Mouse (Mus musculus): Measurements from ENCODE around the gene Pdlim4.

Pdlim4 gene

DNA sequence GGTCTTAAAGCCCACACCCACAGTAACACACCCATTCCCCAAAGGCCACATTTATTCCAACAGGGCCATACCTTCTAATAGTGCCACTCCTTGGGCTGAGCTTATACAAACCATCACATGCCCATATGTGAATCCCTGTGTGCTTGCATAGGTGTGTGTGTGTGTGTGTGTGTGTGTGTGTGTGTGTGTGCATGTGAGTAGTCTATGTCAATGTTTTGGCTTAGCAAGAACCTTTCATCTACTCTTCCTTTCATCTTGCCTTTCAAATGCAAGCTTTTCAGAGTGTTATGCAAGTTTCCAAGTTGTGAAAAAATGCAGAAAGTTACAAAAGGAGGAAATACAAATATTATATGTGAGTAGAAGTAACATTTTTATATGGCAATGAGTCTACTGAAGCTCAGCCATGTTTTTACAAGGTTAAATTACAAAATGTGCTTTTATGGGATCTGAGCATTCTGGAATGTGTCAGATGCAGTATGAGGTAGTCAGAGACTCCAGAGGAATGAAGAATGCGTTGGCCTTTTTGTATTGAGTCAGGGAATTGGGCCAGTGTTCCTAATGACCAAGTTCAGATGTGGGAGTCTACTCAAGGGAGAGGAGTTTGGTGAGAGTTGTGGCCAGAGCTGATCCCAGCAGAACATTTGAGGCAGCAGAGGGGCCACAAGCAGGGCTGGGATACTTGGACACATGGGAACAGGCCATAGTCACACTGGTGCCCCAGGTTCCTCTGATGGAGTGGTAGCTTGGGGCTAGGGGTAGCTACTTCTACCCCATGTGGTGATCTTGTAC, 21.5 kb upstream of the Pdlim4 start:
- no peak for DNase-seq

DNA sequence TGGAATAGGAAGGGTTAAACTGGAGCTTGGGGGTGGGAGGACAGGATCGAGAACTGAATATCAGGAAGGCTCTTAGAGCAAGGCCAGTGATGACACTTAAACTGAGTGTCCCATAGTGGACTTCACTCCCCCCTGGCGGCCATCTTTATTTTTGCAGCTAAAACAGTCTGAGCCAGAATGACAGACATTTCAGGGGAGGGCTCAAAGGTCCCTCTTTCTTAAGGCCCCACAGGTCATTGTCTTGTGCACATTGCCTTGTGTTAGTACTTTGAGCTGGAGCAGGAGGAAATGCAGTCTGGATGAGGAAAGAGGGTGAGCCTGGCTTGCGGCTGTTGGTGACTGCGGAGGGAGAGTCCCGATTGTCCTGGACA, 20.1 kb upstream of the Pdlim4 start:
- peak; percentile 83 to 92 for DNase-seq

DNA sequence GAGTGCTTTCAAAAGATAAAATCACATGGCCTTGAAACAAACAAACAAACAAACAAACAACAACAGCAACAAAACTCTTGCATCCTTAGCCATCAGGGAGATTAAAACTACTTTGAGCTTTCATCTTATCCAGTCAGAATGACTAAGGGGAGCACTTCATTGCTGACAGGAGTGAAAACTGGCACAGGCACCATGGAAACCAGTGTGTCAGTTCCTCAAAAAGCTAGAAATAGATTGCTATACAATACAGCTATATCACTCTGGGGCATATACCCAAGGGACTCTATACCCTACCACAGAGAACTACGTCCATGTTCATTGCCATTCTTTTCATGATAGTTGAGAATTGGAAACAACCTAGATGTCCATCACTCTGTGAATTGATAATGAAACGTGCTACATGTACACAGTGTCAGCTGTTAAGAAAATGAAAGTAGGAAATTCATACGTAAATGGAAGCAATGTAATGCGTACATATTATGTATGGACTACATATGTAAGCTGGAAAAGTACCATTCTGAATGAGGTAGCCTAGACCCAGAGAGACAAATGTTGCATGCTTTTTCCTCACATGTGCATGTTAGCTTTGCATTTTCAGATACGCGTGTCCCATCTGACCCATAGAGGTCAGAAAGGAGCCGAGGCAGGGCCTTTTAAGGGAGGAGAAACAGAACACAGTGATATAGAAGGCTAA, 19.6 kb upstream of the Pdlim4 start:
- DNase-seq: no peak

DNA sequence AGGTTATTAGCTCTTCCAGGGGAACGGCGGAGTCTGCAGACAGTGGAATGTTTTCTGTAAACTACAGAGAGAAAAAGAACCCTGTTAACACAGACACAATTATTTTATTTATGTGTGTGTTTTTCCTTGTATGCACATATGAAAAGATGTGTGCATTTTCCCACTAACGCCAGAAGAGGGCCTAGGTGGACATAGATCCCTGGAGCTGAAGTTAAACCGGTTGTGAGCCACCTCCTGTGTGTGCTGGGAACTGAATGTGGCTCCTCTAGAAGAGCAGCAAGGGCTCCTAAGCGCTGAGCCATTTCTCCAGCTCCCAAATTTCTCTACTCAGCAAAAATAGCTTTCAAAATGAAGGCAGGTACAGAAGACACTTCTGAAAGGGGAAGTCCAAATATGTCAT, 17.0 kb upstream of the Pdlim4 start:
- DNase-seq: no peak

DNA sequence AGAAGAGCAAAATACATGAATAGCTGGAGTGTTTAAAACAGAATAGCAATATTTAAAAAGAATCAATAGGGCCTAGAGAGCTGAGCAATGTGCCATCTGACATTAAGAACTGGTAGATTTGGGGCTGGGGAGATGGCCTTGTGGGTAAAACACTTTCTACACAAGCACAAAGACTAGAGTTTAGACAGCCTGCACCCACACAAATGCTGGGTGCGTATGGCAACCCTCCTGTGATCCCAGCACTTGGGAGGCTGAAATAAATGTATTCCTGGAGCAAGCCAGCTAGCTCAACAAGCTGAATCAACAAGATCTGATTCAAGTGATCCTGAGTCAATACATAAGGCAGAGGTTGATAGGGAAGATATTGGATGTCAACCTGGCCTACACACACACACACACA, 16.2 kb upstream of the Pdlim4 start:
- DNase-seq: no peak

DNA sequence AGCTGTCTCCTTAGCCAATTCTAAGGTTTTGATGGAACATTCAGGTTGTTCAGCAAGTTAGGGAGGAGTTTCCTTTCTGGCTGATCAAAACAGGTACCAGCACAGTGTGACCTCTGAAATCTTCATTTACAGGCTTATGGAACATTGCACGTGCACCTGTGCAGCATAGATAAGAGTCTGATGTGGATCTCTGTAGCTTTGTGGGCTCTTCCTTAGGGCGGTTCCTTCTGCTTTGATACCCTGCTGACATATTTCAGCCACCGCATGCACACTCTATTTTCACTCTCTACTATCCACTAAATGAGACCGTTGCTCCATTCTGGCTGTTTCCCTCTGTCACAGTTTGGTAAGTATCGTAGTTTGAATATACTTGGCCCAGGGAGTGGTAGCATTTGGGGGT, 13.9 kb upstream of the Pdlim4 start:
- no peak for DNase-seq

DNA sequence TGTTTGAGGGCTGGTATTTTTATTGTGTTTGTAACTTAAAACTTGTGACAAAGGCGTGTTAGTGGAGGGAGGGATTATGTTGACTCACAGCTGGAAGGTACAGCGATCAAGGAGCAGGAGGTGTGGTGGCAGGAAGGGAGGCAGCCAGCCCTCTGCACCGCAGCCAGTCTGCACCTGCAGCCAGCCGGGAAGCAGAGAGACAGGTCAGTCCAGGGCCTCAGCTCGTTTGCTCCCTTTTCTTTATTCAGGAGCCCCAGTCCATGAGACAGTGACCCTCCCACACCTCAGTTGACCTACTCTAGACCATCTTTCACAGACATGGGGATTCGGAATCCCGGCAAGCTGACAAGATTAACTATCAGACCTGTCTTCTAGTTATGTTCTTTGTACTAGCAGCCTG, 11.6 kb upstream of the Pdlim4 start:
- DNase-seq: no peak

DNA sequence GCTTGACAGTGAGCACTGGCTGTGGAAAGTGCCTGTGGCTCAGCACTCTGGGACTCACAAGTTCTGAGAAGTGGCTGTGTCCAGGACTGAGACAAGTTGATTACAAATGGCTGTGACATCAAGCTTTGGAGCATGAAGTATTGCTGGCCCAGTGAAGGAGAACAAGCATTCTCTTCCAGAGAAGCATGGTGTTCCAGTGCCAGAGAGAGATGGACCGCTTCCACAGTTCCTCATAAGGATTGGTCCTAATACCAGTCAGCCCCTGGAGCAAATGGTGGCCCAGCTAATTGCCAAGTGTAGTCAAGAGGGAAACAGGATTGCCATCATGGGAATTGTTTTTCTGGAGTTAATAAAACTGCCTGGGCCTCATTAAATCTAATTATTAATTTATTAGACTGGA, 7.3 kb upstream of the Pdlim4 start:
- DNase-seq: no peak

DNA sequence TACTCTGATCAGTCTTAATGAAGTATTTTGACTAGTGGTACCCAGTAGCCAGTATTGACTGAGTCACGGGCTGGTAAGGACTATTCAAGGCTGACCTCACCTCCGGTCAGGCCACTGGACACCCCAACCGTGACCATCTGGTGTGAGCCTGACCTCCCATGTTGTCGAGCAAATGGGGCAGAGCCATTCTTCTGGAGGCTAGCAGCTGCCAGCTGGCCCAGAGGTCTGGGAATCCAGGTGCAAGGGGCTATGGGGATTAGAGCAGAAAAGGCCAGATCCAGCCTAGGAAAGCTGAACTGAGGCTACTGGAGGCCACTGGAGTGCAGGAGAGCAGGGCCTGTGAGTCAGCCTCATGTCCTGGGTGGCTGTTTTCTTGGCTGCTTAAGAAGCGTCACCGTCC, 6.5 kb upstream of the Pdlim4 start:
- DNase-seq: no peak

DNA sequence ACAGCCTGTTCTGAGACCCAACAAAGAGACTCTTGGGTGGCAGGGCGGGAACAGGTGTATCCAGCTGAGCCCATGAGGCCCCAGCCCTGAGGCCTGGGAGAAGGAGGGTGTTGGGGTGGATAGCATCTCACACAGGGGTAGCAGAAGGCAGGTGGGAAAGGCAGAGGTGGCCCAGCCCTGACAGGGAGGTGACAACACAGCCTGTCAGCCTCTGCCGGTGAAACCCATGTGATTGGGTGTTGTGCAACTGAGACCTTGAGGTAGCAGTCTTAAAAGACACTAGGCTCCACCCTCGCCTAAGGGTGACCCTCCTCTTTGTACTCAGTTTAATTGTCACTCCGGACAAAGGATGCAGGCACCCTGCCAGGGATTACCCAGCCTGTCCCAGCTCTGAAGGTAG, 4.5 kb upstream of the Pdlim4 start:
- no peak for DNase-seq

DNA sequence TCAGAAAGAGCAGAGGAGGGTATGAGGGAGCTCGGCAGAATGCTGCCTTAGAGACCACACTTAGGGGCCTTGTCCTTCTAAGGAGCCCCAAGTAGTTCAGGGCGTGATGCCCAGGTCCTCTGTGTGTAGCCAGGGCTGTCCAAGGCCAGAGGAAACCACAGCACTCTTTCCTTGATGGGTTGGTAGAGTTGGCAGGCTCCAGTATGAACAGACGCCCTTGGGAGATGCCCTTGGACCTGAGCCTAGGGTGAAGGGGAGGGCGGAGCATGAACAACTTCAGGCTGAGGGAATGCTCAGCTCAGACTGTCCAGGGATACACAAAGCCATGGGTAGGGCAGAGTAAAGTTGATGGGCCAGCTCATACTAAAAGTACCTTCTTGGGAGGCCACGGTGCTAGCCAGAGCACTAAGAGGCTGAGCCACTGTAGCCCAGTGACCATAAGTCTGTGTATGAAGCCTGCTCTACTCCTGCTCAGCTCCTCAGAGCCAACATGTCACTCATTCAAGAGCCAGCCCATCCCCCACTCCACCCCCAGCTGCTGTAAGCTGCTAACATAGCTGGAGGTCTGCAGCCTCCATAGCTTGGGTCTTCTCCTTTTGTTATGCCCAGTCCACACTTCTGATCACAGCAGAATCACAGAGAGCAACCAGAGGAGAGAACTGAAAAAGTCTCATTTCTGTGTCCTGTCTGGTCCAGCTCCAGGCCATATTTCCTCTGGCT, 3.1 kb upstream of the Pdlim4 start:
- DNase-seq: peak; percentile 32 to 43

DNA sequence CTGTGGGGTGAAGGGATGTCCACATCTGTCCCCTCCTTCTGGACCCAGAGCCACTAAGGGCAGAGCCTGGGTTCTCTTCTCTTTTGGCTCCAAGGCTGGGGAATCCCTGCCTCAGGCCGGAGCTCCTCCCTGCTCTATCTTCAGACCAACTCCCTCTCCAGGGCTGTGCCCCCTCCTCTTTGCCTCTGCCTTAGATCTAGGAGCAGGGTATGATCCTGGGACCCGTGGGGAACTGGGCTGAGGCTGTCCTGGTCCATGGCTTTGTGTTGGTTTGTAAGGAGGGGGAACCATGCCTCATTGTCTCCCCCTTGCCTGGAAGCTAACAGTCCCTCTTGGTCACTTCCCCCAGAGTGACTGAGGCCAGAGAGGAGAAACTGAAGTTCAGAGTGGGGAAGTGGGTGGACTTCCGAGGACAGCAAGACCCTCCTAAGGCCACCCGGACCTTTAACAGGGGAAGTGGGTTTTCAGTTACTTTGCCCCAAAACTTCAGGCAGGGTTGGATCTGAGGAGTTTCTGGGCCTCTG, 756 bp downstream of the Pdlim4 start:
- no peak for DNase-seq

DNA sequence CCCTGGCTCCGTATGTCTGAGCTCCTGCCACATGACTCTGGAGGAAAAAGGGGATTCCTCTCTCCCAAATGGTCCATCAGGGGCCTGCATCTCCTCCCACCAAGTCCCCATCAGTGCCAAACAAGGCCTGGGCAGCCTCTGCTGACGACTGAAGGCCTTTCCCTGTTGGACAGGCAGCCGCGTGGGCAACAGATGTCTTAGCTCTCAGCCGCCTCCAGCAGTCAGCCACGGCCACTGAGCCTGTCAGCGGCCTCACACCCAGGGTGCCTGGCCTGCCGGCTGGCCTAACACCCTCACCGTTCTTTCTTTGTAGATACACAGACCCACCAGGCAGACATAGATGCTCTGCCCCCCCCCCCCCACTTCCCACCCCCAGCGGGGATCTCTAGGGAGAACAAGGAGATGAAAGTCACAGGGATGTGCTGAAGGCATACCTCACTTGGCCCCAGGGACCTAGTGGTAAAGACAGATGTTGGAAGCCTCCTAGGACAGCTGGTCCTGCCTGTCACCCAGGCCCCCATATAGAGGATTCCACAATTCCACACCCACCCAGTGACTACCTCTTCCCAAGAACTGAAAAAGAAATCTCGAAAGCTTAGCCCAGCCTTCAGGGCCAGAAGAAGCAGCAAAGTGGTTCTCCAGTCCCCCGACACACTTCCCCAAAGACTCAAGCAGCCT, 1.4 kb downstream of the Pdlim4 start:
- DNase-seq: no peak

DNA sequence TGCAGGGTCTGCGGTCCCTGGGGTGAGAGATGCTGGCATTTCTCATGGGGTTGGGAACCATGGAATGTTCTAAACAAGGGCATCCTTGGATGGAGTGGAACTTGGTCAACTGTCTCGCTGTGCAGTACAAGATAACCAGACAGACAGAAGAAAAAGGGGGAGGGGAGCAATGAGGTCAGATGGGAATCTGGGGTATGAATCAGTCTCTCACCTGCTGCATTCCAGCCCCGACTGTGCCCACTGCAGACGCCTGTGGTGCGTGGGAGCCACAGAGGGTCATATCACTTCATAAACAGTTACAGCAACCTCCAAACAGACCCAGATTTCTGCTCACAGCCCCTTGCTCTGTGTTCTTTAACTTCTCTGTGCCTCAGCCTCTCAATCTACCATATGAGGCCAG, 2.4 kb downstream of the Pdlim4 start:
- no peak for DNase-seq

DNA sequence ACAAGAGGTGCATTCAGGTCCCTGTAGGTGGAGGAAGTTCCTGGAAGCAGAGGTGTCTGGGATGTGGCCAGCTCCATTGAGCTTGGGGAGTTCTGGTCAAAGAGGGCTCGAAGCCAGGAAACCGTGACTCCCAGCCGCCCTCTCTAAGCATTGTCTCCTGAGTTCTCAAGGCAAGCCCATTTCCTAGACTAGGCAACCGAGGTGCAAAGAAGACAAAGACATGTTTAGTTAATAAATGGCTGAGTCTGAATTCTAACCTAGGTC, 3.0 kb downstream of the Pdlim4 start:
- DNase-seq: no peak

DNA sequence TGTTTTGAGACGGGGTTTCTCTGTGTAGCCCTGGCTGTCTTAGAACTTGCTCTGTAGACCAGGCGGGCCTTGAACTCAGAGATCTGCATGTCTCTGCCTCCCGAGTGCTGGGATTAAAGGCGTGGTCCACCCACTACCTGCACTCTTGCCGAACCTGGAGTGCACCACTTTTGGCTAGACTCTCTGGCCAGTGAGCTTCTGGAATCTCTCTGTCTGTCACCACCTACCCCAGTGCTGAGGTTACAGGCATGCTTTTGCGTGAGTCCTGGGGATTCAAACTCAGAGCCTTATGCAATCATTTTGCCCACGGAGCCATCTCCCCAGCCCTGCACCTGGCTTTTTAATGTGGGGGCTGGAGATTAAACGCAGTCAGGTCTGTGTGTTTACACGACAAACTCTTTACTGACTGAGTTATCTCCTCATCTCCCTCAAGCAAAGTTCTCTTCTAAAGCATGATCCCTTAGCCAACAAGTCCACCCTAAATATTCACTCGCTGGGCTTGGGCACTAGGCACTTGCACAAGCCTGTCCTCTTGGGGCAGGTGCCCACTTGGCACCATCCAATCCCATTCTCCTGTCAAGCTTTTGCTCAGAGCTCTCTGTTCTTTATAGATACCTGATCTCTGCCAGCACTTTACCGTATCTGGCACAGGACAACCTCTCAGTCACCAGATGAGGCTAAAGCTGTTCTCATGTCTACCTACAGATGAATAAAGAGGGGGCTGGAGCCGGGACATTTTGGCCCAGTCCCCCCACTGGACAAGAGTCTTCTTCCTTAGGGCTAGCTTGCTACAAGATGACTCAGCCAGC, 3.5 kb downstream of the Pdlim4 start:
- DNase-seq: no peak

DNA sequence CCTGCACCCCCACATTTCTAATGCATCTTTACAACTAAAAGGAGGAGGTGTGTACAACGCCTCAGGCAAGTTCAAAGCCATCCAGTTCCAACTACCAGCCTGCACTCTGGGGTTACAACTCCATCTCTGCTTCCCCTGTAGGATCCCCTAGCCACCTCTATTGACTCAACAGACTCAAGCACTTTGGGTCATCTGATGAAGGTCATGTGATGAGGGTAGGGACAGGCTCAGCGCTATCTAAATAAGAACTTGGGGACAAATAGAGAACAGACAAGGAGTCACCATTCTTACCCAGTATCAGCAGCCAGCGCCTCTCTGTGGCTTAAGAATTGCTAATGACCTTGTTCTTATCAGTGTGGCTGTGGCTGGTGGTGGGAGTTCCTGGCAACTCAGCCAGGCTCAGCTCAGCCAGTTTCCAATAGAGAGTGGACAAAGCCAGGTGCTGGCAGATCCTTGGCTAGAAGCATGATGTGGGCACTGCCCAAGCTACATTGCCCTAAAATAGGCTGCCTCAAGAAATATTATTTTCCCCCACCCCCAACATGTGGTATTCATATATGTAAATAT, 4.3 kb downstream of the Pdlim4 start:
- DNase-seq: no peak

DNA sequence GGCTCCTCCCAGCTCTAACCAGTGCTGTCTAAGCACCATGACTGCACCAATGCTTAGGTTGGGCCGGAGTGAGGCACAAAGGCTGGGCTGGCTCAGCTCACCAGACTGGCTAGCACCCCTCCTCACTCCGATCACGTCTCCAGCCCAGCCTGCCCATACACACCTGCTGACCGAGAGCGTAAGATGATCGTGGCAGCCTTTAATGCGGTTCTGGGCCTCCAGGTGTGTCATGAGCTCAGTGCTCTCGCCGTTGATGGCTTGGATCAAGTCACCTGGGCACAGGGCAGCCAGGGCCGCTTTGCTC, 5.4 kb downstream of the Pdlim4 start:
- DNase-seq: no peak

DNA sequence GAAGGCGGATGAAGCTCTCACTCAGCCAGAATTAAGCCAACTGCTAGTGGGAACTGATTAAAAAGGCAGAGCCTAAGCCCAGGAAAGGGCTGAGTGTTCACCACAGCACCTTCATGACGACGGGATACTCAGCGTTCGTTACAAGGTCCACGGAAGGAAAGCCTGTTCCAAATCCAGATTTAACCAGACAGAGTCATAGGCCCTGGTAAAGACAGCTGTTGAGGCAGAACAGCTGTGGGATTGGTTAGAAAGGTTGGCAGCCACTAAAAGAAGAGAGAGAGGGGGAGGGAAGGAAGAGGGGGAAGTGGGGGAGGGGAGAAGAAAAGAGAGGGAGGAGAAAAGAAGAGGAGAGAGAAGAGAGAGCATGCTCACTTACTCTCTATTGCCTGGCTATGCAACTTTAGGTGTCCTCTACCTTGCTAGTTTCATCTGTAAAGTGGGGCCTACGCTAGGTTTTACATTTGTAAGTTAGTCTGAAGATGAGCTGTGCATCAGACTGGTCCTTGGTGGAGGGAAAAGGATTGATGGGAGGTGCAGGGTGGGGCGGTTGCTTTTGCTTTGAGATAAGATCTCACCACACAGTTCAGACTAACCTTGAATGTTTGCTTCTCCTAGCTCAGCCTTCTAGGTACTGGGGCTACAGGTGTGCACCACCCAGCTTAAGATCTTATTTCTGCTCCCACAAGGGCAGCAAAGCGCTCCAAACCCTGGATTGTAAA, 5.9 kb downstream of the Pdlim4 start:
- DNase-seq: no peak

DNA sequence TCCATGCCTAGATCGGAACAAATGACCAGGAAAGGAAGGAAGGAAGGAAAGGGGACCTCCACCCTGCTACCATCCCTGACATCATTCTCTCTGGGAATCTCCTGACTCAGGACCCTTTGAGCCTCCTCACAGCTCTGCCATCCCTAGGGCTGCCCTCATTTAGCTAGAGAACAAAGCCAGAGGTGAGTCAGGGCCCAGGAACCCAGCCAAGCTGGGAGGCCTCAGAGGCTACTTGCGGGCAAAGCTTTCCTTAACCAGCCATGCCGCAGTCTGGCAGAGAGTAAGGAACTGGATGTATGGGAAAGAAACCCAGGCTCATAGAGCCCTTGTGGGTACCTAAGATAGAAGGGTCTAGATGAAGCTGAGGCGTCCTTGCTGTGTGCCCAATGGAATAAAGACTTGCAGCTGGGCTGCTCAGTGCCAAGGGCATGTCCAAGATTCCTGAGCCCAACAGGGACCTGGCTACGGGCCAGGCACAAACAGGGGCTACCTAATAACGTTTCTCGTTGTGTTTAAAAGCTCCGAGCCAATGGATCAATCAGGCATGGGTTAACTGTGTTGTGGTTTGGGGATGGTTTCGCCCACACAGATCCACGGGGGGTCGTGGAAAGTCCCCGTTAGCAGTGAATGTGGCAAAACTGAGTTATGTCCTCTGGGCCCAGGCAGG, 6.6 kb downstream of the Pdlim4 start:
- DNase-seq: peak; percentile 47 to 52

DNA sequence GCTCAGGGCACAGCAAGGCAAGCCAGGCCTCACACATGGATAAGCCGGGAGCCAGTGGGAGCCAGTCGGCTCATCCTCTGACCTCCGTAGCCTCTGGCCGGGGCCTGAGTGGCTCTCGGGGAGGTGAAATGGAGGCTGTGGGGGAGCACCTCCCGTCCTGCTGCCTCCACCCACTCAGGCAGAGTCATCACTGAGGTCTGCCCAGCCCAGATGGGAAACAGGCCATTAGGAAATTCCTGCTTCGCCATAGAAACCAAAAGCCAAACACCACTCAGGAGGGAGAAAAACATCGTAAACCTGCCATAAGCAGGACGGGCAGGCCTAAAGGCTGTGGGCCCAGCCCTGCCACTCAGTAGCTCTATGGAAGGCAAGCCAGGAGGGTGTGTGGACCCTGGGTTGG, 8.5 kb downstream of the Pdlim4 start:
- DNase-seq: no peak
